Mouse (Mus musculus): ENCODE measurements at regions not wholly inside any gene's neighbourhood (a gene's known extent, or its start where the extent isn't known, plus 50 kb on each side); places are given as distances from the start of the nearest gene placed in this dataset.

- H3K79me2 ChIP-seq (ENCODE audit: control insufficient read depth, insufficient read depth, low read length), result no peaks in the 10 kb centered on the region
- no peaks in the 10 kb centered on the region for H3K4me1 ChIP-seq (ENCODE audit: control insufficient read depth, insufficient read depth, low read length)
- H3K27ac ChIP-seq (replicated peaks; ENCODE audit: insufficient read depth, low read depth, low read length), result no peak overlapping the region
- H3K4me3 ChIP-seq (ENCODE audit: insufficient read depth, low read depth, low read length), result no peak overlapping the region
- H3K36me3 ChIP-seq (ENCODE audit: control insufficient read depth, insufficient read depth, low read length), result no peaks in the 10 kb centered on the region
- TF ChIP-seq CTCF (IDR thresholded peaks at IDR 0.05; ENCODE audit: low read depth, low read length) (no peak), POLR2A (IDR thresholded peaks at IDR 0.05; ENCODE audit: extremely low read depth, insufficient read depth, low read length) (no peak)
- 66% methylated on average over 4 of the region's 4 CpGs for WGBS
- DNase-seq (ENCODE audit: extremely low read depth, low read depth, low spot score), result no peak
- H3K9ac ChIP-seq (ENCODE audit: low read depth, low read length), result no peak overlapping the region
- H3K27me3 ChIP-seq (ENCODE audit: control insufficient read depth, insufficient read depth, low read length), result no peaks in the 10 kb centered on the region
Observed at GRCm38 (mm10) chr3:29890764-29891163, 657.0 kb downstream of the Mecom start.

GRCm38 (mm10) chr3:29890286-29890685, 657.5 kb downstream of the Mecom start:
- Histone ChIP-seq H3K4me3 (ENCODE audit: insufficient read depth, low read depth, low read length) (no peak overlapping the region), H3K27ac (replicated peaks; ENCODE audit: insufficient read depth, low read depth, low read length) (no peak overlapping the region), H3K36me3 (ENCODE audit: control insufficient read depth, insufficient read depth, low read length) (no peaks in the 10 kb centered on the region), H3K9ac (ENCODE audit: low read depth, low read length) (no peak overlapping the region), H3K79me2 (ENCODE audit: control insufficient read depth, insufficient read depth, low read length) (no peaks in the 10 kb centered on the region), H3K27me3 (ENCODE audit: control insufficient read depth, insufficient read depth, low read length) (no peaks in the 10 kb centered on the region), H3K4me1 (ENCODE audit: control insufficient read depth, insufficient read depth, low read length) (no peaks in the 10 kb centered on the region)
- DNase-seq (ENCODE audit: extremely low read depth, low read depth, low spot score), result no peak
- 77% methylated on average over 1 of the region's 1 CpGs for WGBS
- no peak for TF ChIP-seq POLR2A (IDR thresholded peaks at IDR 0.05; ENCODE audit: extremely low read depth, insufficient read depth, low read length)
- TF ChIP-seq CTCF (IDR thresholded peaks at IDR 0.05; ENCODE audit: low read depth, low read length), result no peak

DNA sequence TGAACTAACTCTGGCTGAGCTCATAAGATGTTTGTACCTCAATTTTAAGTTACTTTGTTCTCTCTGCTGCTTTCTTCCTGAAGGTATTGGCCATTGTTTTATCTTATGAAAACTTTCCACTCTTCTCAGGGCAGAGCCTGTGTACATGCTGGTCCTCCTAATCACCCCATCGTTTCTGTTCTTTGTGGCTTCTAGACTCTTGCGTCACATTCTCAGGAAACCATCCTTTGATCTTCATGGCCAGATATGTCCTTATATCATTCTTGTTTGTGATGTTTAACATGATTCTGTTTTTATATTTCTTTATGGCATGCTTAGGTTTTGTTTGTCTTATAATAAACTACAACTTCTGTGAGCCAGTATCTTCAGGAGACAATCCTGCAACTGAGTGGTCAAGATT, 658.2 kb downstream of the Mecom start:
- no peaks in the 10 kb centered on the region for H3K27me3 ChIP-seq (ENCODE audit: control insufficient read depth, insufficient read depth, low read length)
- 74% methylated on average over 2 of the region's 2 CpGs for WGBS

GRCm38 (mm10) chr3:29879966-29880365, 667.8 kb downstream of the Mecom start:
- Histone ChIP-seq H3K27me3 (ENCODE audit: control insufficient read depth, insufficient read depth, low read length) (no peaks in the 10 kb centered on the region), H3K4me3 (ENCODE audit: insufficient read depth, low read depth, low read length) (no peak overlapping the region), H3K27ac (replicated peaks; ENCODE audit: insufficient read depth, low read depth, low read length) (no peak overlapping the region), H3K79me2 (ENCODE audit: control insufficient read depth, insufficient read depth, low read length) (no peaks in the 10 kb centered on the region), H3K9ac (ENCODE audit: low read depth, low read length) (no peak overlapping the region), H3K4me1 (ENCODE audit: control insufficient read depth, insufficient read depth, low read length) (no peaks in the 10 kb centered on the region), H3K36me3 (ENCODE audit: control insufficient read depth, insufficient read depth, low read length) (no peaks in the 10 kb centered on the region)
- no peak for DNase-seq (ENCODE audit: extremely low read depth, low read depth, low spot score)
- no peak for TF ChIP-seq POLR2A (IDR thresholded peaks at IDR 0.05; ENCODE audit: extremely low read depth, insufficient read depth, low read length)
- no peak for TF ChIP-seq CTCF (IDR thresholded peaks at IDR 0.05; ENCODE audit: low read depth, low read length)
- WGBS, result 73% methylated on average over 3 of the region's 3 CpGs

More for the DNA sequence above, 658.2 kb downstream of the Mecom start:
- Histone ChIP-seq H3K4me1 (ENCODE audit: control insufficient read depth, insufficient read depth, low read length) (no peaks in the 10 kb centered on the region), H3K36me3 (ENCODE audit: control insufficient read depth, insufficient read depth, low read length) (no peaks in the 10 kb centered on the region), H3K4me3 (ENCODE audit: insufficient read depth, low read depth, low read length) (no peak overlapping the region), H3K27ac (replicated peaks; ENCODE audit: insufficient read depth, low read depth, low read length) (no peak overlapping the region), H3K9ac (ENCODE audit: low read depth, low read length) (no peak overlapping the region), H3K79me2 (ENCODE audit: control insufficient read depth, insufficient read depth, low read length) (no peaks in the 10 kb centered on the region)
- DNase-seq (ENCODE audit: extremely low read depth, low read depth, low spot score), result no peak
- TF ChIP-seq CTCF (IDR thresholded peaks at IDR 0.05; ENCODE audit: low read depth, low read length) (no peak), POLR2A (IDR thresholded peaks at IDR 0.05; ENCODE audit: extremely low read depth, insufficient read depth, low read length) (no peak)

- no peak for DNase-seq (ENCODE audit: extremely low read depth, low read depth, low spot score)
- Histone ChIP-seq H3K27me3 (ENCODE audit: control insufficient read depth, insufficient read depth, low read length) (no peaks in the 10 kb centered on the region), H3K27ac (replicated peaks; ENCODE audit: insufficient read depth, low read depth, low read length) (no peak overlapping the region), H3K4me3 (ENCODE audit: insufficient read depth, low read depth, low read length) (no peak overlapping the region), H3K4me1 (ENCODE audit: control insufficient read depth, insufficient read depth, low read length) (no peaks in the 10 kb centered on the region), H3K9ac (ENCODE audit: low read depth, low read length) (no peak overlapping the region), H3K79me2 (ENCODE audit: control insufficient read depth, insufficient read depth, low read length) (no peaks in the 10 kb centered on the region), H3K36me3 (ENCODE audit: control insufficient read depth, insufficient read depth, low read length) (no peaks in the 10 kb centered on the region)
- no peak for TF ChIP-seq CTCF (IDR thresholded peaks at IDR 0.05; ENCODE audit: low read depth, low read length)
- TF ChIP-seq POLR2A (IDR thresholded peaks at IDR 0.05; ENCODE audit: extremely low read depth, insufficient read depth, low read length), result no peak
- WGBS, result 78% methylated on average over 5 of the region's 5 CpGs
Observed at GRCm38 (mm10) chr3:29875768-29876167, 672.0 kb downstream of the Mecom start.

GRCm38 (mm10) chr3:29862437-29862836, 685.4 kb downstream of the Mecom start:
- no peaks in the 10 kb centered on the region for H3K4me1 ChIP-seq (ENCODE audit: control insufficient read depth, insufficient read depth, low read length)
- no peak overlapping the region for H3K9ac ChIP-seq (ENCODE audit: low read depth, low read length)
- 30% methylated on average over 4 of the region's 4 CpGs for WGBS
- TF ChIP-seq POLR2A (IDR thresholded peaks at IDR 0.05; ENCODE audit: extremely low read depth, insufficient read depth, low read length) (no peak), CTCF (IDR thresholded peaks at IDR 0.05; ENCODE audit: low read depth, low read length) (no peak)
- H3K36me3 ChIP-seq (ENCODE audit: control insufficient read depth, insufficient read depth, low read length), result no peaks in the 10 kb centered on the region
- H3K27me3 ChIP-seq (ENCODE audit: control insufficient read depth, insufficient read depth, low read length), result no peaks in the 10 kb centered on the region
- DNase-seq (ENCODE audit: extremely low read depth, low read depth, low spot score), result peak; percentile 7
- no peak overlapping the region for H3K4me3 ChIP-seq (ENCODE audit: insufficient read depth, low read depth, low read length)
- no peak overlapping the region for H3K27ac ChIP-seq (replicated peaks; ENCODE audit: insufficient read depth, low read depth, low read length)
- no peaks in the 10 kb centered on the region for H3K79me2 ChIP-seq (ENCODE audit: control insufficient read depth, insufficient read depth, low read length)
